Mouse (Mus musculus): ENCODE results near the gene Crtac1. TPM values are rescaled to one million over a fixed set of nuclear protein-coding genes. Genes with fewer than 3 reads are reported as not detected.

The Crtac1 gene
- polyA plus RNA-seq, 1 experiment from 2014 or later: 0.55 TPM

GRCm38 (mm10) chr19:42425208-42425607 is 6.4 kb downstream of the Crtac1 start:
- no peak overlapping the region for H3K4me2 ChIP-seq
- ATAC-seq (ENCODE audit: insufficient number of reproducible peaks, low FRiP score): no peak
- H3K27ac ChIP-seq (ENCODE audit: poor library complexity, severe bottlenecking): no peak overlapping the region
- no peaks in the 10 kb centered on the region for H3K36me3 ChIP-seq
- no peak overlapping the region for H3K4me3 ChIP-seq
- H3K4me1 ChIP-seq (replicated peaks): no peaks in the 10 kb centered on the region
- H3K9ac ChIP-seq: no peak overlapping the region
- no peaks in the 10 kb centered on the region for H3K9me3 ChIP-seq (replicated peaks)
- H3K27me3 ChIP-seq (replicated peaks): peaks cover 77% of the 10 kb centered on the region
- WGBS: 0% methylated on average over 3 of the region's 3 CpGs

GRCm38 (mm10) chr19:42415042-42415441 is 16.5 kb downstream of the Crtac1 start:
- no peak for ATAC-seq (ENCODE audit: insufficient number of reproducible peaks, low FRiP score)
- Histone ChIP-seq H3K9me3 (replicated peaks) (no peaks in the 10 kb centered on the region), H3K4me3 (no peak overlapping the region), H3K27me3 (replicated peaks) (peaks cover 53% of the 10 kb centered on the region), H3K9ac (no peak overlapping the region), H3K4me2 (no peak overlapping the region), H3K36me3 (no peaks in the 10 kb centered on the region), H3K27ac (ENCODE audit: poor library complexity, severe bottlenecking) (no peak overlapping the region), H3K4me1 (replicated peaks) (no peaks in the 10 kb centered on the region)
- 74% methylated on average over 8 of the region's 8 CpGs for WGBS

GRCm38 (mm10) chr19:42409856-42410255 is 21.7 kb downstream of the Crtac1 start:
- 43% methylated on average over 5 of the region's 5 CpGs for whole genome bisulfite sequencing
- H3K4me3 ChIP-seq: no peak overlapping the region
- no peak for ATAC-seq (ENCODE audit: insufficient number of reproducible peaks, low FRiP score)
- H3K27me3 ChIP-seq (replicated peaks): peaks cover 78% of the 10 kb centered on the region
- H3K4me1 ChIP-seq (replicated peaks): no peaks in the 10 kb centered on the region
- H3K9me3 ChIP-seq (replicated peaks): no peaks in the 10 kb centered on the region
- H3K4me2 ChIP-seq: no peak overlapping the region
- no peak overlapping the region for H3K27ac ChIP-seq (ENCODE audit: poor library complexity, severe bottlenecking)
- H3K36me3 ChIP-seq: no peaks in the 10 kb centered on the region
- H3K9ac ChIP-seq: no peak overlapping the region

GRCm38 (mm10) chr19:42409226-42409625 is 22.4 kb downstream of the Crtac1 start:
- WGBS: 3% methylated on average over 19 of the region's 19 CpGs
- no peak for ATAC-seq (ENCODE audit: insufficient number of reproducible peaks, low FRiP score)
- Histone ChIP-seq H3K27me3 (replicated peaks) (peaks cover 74% of the 10 kb centered on the region), H3K4me2 (no peak overlapping the region), H3K27ac (ENCODE audit: poor library complexity, severe bottlenecking) (no peak overlapping the region), H3K9ac (no peak overlapping the region), H3K9me3 (replicated peaks) (no peaks in the 10 kb centered on the region), H3K4me3 (no peak overlapping the region), H3K4me1 (replicated peaks) (no peaks in the 10 kb centered on the region), H3K36me3 (no peaks in the 10 kb centered on the region)

GRCm38 (mm10) chr19:42404364-42404763 is 27.2 kb downstream of the Crtac1 start:
- no peak overlapping the region for H3K9ac ChIP-seq
- H3K27me3 ChIP-seq (replicated peaks): peaks cover 33% of the 10 kb centered on the region
- H3K36me3 ChIP-seq: no peaks in the 10 kb centered on the region
- no peak for ATAC-seq (ENCODE audit: insufficient number of reproducible peaks, low FRiP score)
- no peaks in the 10 kb centered on the region for H3K9me3 ChIP-seq (replicated peaks)
- H3K4me1 ChIP-seq (replicated peaks): no peaks in the 10 kb centered on the region
- H3K27ac ChIP-seq (ENCODE audit: poor library complexity, severe bottlenecking): no peak overlapping the region
- 82% methylated on average over 15 of the region's 15 CpGs for WGBS
- H3K4me2 ChIP-seq: no peak overlapping the region
- no peak overlapping the region for H3K4me3 ChIP-seq

GRCm38 (mm10) chr19:42399974-42400373 is 31.6 kb downstream of the Crtac1 start:
- Histone ChIP-seq H3K36me3 (no peaks in the 10 kb centered on the region), H3K9ac (no peak overlapping the region), H3K27me3 (replicated peaks) (peaks cover 8% of the 10 kb centered on the region; the same call in 1 of the 2 replicates), H3K4me1 (replicated peaks) (no peaks in the 10 kb centered on the region), H3K4me2 (no peak overlapping the region), H3K9me3 (replicated peaks) (no peaks in the 10 kb centered on the region), H3K27ac (ENCODE audit: poor library complexity, severe bottlenecking) (no peak overlapping the region), H3K4me3 (no peak overlapping the region)
- no peak for ATAC-seq (ENCODE audit: insufficient number of reproducible peaks, low FRiP score)
- WGBS: 53% methylated on average over 3 of the region's 3 CpGs

- no peak for ATAC-seq (ENCODE audit: insufficient number of reproducible peaks, low FRiP score)
- no peak overlapping the region for H3K27ac ChIP-seq (ENCODE audit: poor library complexity, severe bottlenecking)
- no peak overlapping the region for H3K4me3 ChIP-seq
- H3K9ac ChIP-seq: no peak overlapping the region
- WGBS: 22% methylated on average over 11 of the region's 11 CpGs
- H3K4me2 ChIP-seq: no peak overlapping the region
- H3K27me3 ChIP-seq (replicated peaks): peaks cover 16% of the 10 kb centered on the region; the same call in 1 of the 2 replicates
- no peaks in the 10 kb centered on the region for H3K36me3 ChIP-seq
- no peaks in the 10 kb centered on the region for H3K4me1 ChIP-seq (replicated peaks)
- no peaks in the 10 kb centered on the region for H3K9me3 ChIP-seq (replicated peaks)
Observed at GRCm38 (mm10) chr19:42397281-42397680, 34.3 kb downstream of the Crtac1 start.

GRCm38 (mm10) chr19:42394848-42395534 is 36.6 kb downstream of the Crtac1 start:
- Histone ChIP-seq H3K4me3 (no peak overlapping the region), H3K36me3 (no peaks in the 10 kb centered on the region), H3K9me3 (replicated peaks) (no peaks in the 10 kb centered on the region), H3K27ac (ENCODE audit: poor library complexity, severe bottlenecking) (no peak overlapping the region), H3K4me1 (replicated peaks) (no peaks in the 10 kb centered on the region), H3K9ac (no peak overlapping the region), H3K27me3 (replicated peaks) (peaks cover 27% of the 10 kb centered on the region), H3K4me2 (no peak overlapping the region)
- no peak for ATAC-seq (ENCODE audit: insufficient number of reproducible peaks, low FRiP score)
- WGBS: 62% methylated on average over 2 of the region's 2 CpGs

- no peak for ATAC-seq (ENCODE audit: insufficient number of reproducible peaks, low FRiP score)
- Histone ChIP-seq H3K27ac (ENCODE audit: poor library complexity, severe bottlenecking) (no peak overlapping the region), H3K36me3 (no peaks in the 10 kb centered on the region), H3K4me2 (no peak overlapping the region), H3K27me3 (replicated peaks) (peaks cover 31% of the 10 kb centered on the region), H3K9me3 (replicated peaks) (no peaks in the 10 kb centered on the region), H3K4me1 (replicated peaks) (no peaks in the 10 kb centered on the region), H3K4me3 (no peak overlapping the region), H3K9ac (no peak overlapping the region)
- 82% methylated on average over 4 of the region's 4 CpGs for WGBS
Observed at GRCm38 (mm10) chr19:42393920-42394319, 37.7 kb downstream of the Crtac1 start.

- peaks cover 31% of the 10 kb centered on the region for H3K27me3 ChIP-seq (replicated peaks)
- WGBS: 80% methylated on average over 8 of the region's 8 CpGs
Observed at GRCm38 (mm10) chr19:42392094-42392493, 39.5 kb downstream of the Crtac1 start.

GRCm38 (mm10) chr19:42389574-42389973 is 42.0 kb downstream of the Crtac1 start:
- Histone ChIP-seq H3K4me1 (replicated peaks) (no peaks in the 10 kb centered on the region), H3K9me3 (replicated peaks) (no peaks in the 10 kb centered on the region), H3K27me3 (replicated peaks) (peaks cover 40% of the 10 kb centered on the region), H3K36me3 (no peaks in the 10 kb centered on the region), H3K27ac (ENCODE audit: poor library complexity, severe bottlenecking) (no peak overlapping the region), H3K4me2 (no peak overlapping the region), H3K9ac (no peak overlapping the region), H3K4me3 (no peak overlapping the region)
- 88% methylated on average over 14 of the region's 14 CpGs for WGBS
- no peak for ATAC-seq (ENCODE audit: insufficient number of reproducible peaks, low FRiP score)

More at GRCm38 (mm10) chr19:42392094-42392493, 39.5 kb downstream of the Crtac1 start:
- no peak for ATAC-seq (ENCODE audit: insufficient number of reproducible peaks, low FRiP score)
- Histone ChIP-seq H3K4me1 (replicated peaks) (no peaks in the 10 kb centered on the region), H3K9ac (no peak overlapping the region), H3K27ac (ENCODE audit: poor library complexity, severe bottlenecking) (no peak overlapping the region), H3K4me2 (no peak overlapping the region), H3K9me3 (replicated peaks) (no peaks in the 10 kb centered on the region), H3K4me3 (no peak overlapping the region), H3K36me3 (no peaks in the 10 kb centered on the region)

Data from heart, embryonic 12.5 days (tissue).